Mouse (Mus musculus) thymus, adult 2 months (tissue): Measurements from ENCODE around the gene Larp1b.

Source experiments
- CTCF ChIP-seq: fragments of 200-500 bp; IDR thresholded peaks from 2 replicates; pipeline ENCODE4 v1.5.1; 2012; ENCODE audit warnings: mild to moderate bottlenecking, control low read depth, low read length, moderate library complexity, borderline replicate concordance; ENCODE audit not compliant: control insufficient read depth, poor library complexity, insufficient read depth; ENCODE audit errors: extremely low read depth
- POLR2A ChIP-seq: fragments of 200-500 bp; IDR thresholded peaks from 2 replicates; pipeline ENCODE4 v1.6.1; 2012; ENCODE audit warnings: mild to moderate bottlenecking, low read length, control low read depth, moderate library complexity; ENCODE audit not compliant: control insufficient read depth, poor library complexity, insufficient read depth; ENCODE audit errors: extremely low read depth

- TF ChIP-seq CTCF (no peak), POLR2A (no peak)
Measured at GRCm38 (mm10) chr3:40939019-40939418, 10.6 kb upstream of the Larp1b start.
